Mouse (Mus musculus): Measurements from ENCODE around the gene Ren1.

- no peak for TF ChIP-seq CTCF (IDR thresholded peaks at IDR 0.05; ENCODE audit: low read depth)
- no peak for TF ChIP-seq EP300 (IDR thresholded peaks at IDR 0.05; ENCODE audit: low read depth)
Observed at GRCm38 (mm10) chr1:133364890-133365289, 14.6 kb downstream of the Ren1 start.
